Mouse (Mus musculus): ENCODE measurements around the gene Bcl2l12. TPM values are rescaled to one million over a fixed set of nuclear protein-coding genes. Genes with fewer than 3 reads are reported as not detected.

The Bcl2l12 gene
- total RNA-seq, 4 experiments from 2014 or later: 8.6 to 13.5 (median 11.0) TPM

DNA sequence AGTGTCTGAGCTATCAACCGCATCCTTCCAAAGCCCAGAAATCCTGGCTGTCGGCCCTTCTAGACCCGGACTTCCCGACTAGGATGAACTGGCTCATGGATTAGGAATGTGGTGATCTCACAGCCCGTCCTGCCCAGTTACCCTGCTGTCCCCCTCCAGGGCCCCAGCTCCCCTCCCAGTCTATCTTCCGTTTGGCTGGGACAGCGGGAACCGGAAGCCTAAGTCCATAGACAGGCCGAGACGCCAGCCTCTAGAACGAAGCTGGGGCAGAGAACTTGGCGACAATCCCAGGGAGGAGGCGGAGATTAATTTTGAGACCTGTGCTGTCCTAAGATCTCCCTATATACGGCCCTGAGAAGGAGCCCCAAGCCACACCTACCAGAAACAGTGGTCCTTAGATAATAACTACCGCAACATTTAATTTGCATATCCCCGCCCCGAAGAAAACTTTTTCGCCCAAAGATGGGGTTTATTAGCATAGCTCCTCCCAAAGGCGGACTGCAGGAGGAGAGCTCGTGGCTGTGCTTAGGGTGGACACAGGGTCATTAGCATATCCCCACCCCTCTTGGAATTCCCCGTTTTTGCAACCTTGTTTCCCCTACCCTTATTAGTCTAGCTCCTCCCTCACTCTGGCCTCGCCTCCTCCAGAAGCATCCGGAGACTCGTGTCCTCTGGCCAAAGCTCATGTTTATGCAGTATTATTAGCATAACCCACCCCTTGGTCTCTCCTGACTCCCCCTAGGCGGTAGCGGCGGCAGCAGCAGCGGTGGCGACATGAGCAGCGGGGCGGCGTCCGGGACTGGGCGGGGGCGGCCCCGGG, 18.9 kb upstream of the Bcl2l12 start, which contains the start of gene Rras:
Gene Rras, plus strand, starts transcription at position 720 of the 820 bp plus-strand sequence.
- DNase-seq (ENCODE audit: low spot score): peak; percentile 99

DNA sequence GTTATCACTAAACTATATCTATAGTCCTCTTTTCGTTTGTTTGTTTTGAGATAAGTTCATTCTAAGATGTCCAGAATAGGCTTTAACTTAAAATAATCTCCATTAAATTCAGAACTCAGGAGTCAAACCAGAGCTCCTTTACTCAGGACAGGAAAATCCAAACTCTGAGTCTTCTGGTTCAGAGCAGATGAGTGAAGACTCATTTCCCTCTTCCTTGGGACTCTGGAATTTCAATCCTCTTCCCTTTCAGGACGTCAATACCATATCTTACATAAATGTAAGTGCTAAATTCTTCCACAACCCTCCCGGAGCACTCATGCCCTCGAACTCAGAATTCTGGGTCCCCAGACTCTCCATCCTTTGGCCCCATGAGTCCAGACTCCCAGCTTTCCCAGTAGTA, 18.2 kb upstream of the Bcl2l12 start:
- DNase-seq (ENCODE audit: low spot score): no peak

DNA sequence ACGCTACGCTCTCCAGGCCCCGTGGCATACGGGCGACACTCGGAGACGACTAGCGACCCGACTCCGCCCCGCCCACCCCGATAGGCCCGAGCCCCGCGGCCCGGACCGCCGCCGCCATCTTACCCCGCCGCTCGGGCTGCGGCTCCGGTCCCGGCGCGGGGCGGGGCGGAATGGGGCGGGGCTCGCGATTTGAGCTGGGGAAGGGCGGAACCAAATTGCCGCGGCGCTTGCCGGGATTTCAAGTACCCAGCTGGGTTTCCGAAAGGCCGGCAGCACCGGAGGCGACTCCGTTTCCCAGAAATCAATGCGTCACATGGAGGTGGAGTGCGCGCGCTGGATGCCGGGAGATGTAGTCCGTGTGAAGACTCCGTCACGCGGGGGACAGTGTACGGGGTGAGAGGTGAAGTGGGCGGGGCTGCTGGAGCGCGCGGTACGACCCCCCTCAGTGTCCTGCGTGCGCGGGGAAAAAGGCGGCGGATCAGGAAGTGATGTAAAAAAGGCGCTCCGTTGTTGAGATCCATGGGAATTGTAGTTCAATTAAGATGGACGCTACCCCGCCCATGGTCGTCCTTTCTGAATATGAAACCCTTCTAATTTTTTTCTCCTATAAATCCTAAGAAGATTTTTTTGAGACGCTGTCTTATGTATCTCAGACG, 17.6 kb upstream of the Bcl2l12 start, which contains the start of gene Scaf1:
Gene Scaf1, minus strand, starts transcription at position 407 of the 656 bp plus-strand sequence.
- peak; percentile 99 for DNase-seq (ENCODE audit: low spot score)

DNA sequence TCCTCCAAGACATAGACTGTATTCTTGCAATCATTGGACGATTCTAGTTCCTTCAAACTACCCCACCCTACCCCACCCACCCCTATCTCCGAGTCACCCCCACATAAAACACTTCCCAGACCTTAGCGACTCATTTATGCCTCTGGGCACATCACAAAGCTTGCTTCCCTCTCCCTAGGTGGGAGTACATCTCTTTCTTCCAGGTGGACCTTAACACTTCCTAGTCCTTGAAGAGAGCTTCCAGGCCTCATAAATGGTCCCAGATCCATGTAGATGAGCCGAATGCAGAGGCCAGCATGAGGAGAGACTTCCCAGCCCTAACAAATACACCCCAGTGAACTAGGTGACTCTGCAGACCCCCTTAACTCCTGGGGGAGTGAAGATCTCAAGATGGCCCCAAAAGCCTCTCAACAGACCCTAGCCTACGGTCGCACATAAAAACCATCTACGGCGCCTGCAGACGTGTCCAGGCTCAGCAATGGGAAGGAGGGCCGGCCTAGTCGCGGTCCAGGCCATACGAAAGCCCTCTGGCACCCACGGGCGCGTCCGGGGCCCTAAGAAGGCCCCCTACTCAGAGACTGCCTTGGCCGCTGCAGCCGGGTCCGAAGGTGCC, 16.9 kb upstream of the Bcl2l12 start:
- DNase-seq (ENCODE audit: low spot score): no peak

DNA sequence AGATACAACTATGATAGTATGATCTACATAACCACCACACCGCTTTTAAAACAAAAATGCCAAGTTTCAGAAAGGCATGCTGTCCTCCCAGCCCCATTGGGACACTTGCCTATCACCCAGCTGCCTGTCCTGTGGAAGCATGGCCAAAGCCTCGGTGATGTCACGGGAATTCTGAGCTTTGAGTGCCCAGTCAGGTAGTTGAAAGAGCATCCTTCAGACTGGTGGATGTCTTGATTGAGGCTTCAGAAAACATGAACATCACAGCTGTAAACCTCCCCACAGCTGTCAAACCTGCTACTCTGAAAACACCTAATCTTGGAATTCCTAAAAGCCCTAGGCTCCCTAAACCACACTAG, 15.6 kb upstream of the Bcl2l12 start:
- no peak for DNase-seq (ENCODE audit: low spot score)

DNA sequence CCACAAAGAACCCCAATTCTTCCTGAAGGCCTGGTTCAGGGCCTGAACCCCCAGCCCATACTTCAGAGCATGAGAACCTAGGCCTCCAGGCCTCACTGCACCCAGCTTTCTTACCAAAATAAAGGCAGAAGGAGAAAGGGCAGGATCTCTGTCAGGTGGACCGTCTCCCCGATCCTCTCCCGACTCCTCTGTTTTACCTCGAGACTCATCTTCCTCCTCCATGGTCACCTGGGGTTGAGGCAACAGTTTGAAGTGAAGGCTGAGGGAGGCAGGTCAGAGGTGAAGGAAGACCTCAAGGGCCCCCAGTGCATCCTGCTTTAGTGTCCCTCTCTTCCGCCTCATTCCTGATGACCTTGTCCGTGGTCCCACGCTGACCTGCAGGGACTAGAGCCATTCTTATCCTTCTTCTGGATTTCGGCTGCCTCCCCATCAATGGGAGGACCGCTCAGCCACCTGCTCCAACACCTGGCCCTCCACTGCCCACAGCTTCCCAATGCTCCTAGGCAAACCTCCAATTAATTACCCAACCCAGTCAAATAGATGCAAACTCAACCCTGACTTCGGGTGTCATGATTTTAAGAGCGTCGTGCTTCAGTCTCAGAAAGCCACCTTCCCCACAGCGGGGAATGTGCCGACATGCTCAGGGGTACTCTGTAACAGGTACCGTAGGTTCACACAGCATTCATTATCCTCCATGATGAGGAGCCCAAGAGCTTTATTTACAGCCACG, 15.0 kb upstream of the Bcl2l12 start:
- no peak for DNase-seq (ENCODE audit: low spot score)

DNA sequence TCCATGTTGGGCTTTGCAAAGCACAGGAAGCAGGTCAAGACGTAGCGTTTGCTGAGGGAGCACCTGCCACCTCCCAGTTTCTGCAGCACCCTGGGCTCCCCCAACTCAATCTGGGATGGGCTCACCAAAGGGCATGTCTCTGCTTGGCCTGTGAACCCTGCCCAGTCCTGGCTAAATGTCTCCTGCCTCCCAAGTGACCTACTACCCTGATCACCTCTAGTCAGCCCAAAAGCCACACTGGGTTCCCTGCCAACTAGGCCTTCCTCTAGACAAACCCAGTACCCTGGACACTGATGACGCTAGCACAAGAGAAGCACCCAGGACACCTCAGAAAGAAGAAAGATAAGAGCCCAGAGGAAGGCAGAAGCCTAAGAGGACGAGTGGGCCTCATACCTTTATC, 14.3 kb upstream of the Bcl2l12 start:
- no peak for DNase-seq (ENCODE audit: low spot score)

DNA sequence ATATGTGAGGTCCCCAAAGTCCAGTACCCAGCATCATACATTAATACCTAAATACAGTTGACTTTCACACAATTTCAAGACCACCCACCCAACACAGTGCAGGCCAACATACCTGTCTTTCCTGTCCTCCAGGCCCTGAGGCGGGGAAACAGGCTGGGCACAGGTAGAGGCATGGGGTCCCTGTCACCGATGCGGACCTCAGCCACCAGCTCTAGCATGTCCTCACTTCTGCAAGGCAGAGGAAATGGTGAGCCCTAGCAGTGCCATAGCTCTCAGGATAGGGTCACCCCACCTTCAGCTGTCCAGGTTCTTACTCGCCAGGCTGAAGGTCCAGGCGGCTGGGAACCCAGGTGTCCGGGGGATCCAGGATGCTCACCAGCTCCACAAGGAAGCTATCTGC, 13.5 kb upstream of the Bcl2l12 start:
- DNase-seq (ENCODE audit: low spot score): no peak

DNA sequence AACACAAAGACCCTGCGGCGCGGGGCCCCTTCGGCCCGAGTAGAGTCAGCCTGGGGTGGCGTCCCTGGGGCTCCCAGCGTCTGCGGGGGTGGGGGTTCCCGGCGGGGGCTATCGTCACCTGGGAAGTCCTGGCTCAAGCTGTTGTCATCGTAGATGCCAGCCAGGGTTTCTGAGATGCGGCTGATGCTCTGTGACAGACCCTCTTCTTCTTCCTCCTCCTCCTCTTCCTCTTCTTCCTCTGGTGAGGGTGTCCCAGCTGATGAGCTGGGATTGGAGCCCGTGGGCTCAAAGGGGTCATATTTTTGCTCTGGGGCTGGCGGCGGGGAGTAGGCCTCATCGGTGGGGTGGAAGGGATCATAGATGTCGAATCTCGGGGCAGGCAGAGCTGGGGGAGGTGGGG, 9.9 kb upstream of the Bcl2l12 start:
- no peak for DNase-seq (ENCODE audit: low spot score)

DNA sequence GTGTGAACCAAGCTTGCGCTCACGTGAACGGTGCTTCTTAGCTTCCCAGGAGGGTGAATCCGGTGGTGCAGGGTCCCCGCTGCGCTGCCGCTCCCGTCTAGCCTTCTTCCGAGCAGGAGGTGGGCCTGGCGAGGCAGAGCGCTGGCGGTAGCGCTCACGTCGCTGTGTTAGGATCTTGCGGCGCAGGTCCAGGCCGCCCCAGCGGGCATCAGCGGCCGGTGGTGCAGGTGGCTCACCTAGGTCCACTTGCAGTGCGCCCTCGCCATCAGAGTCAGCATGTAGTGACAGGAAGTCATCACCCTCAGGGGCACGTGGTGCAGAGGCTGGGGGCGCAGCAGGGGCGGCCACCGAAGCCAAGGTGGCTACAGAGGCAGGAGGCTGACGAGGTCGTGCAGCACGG, 9.3 kb upstream of the Bcl2l12 start:
- DNase-seq (ENCODE audit: low spot score): no peak

DNA sequence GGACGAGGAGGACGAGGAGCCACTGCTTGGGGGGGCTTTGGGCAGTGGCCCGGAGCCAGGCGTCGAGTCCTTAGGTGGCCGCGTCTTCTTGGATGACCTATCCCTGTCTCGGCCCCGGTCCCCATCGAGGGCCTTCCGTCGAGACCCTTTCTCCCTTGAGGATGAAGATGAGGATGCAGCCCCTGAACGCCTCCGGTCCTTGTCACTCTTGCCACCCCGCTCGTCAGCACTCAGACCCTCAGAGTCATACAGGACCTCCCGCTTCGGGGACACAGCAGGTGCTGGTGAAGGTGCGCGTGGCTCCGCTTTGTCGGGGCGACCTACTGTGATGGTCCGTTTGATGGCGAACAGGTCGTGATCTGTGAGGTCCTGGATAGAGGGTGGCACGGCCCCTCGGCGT, 8.6 kb upstream of the Bcl2l12 start:
- DNase-seq (ENCODE audit: low spot score): no peak

DNA sequence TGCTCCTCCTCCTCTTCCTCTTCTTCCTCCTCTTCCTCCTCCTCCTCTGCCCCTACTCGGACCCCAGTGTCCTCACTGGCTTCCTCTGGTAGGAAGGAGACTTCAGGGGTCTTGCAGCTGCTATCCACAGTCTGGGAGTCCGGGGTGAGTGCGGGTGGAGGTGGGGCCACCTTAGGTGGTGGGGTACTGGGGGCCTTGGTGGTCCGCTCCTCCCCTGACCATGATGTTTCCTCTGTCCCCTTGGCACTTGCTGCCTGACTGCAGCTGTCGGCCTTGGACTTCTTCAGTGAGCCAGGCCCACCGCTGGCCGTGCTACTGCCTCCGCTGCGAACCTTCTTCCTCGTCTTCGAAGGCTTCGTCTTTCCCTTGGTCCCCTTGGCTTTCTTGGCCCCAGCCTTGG, 8.0 kb upstream of the Bcl2l12 start:
- DNase-seq (ENCODE audit: low spot score): no peak

DNA sequence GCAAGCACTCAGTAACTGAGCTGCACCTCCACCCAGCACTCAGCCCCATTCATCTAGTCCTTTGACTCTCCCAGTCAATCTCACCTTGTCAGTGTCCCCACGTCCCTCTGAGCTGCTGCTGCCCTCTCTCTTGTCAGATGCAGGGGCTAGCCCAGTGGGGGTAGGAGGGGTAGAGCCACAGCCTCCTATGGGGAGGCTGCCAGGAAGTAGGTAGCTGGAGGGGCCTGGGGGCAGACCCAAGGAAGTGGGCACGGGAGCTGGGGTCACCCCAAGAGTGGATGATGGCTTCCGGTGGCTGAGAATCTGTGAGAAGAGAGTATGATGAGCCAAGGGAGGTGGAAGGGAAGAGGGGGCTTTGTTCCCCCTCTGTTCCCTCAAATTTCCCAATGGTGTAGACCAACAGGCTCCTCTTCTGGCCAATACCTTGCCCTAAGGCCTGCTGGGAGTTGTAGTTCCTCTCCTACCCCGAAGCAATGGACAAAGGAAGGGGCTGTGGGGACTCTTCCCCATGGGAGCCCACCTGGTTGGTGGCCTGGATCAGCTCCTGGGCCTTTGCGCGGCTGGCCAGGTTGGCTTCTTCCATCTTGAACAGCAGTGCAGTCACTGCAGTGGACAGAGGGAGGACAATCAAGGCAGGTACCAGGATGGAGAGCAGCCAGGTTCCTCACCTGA, 6.9 kb upstream of the Bcl2l12 start:
- no peak for DNase-seq (ENCODE audit: low spot score)

DNA sequence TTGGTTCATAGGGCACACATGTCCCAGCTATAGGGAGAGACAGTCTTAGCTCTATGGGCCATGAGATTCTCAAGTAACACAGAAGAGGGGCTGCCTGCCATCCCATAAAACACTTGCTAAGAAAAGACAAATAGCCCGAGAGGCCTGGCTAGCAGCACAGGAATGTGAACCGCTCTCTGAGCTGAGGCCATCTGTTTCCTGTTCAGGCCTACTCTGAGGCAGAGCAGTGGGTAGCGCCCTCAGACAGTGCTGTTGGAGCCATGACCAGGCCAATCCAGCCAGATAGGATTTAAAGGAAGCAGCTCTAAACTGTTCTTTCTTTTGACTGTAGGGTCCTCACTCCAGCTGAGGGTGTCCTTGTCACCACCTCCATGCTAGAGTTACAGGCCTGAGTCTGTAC, 6.0 kb upstream of the Bcl2l12 start:
- DNase-seq (ENCODE audit: low spot score): no peak

DNA sequence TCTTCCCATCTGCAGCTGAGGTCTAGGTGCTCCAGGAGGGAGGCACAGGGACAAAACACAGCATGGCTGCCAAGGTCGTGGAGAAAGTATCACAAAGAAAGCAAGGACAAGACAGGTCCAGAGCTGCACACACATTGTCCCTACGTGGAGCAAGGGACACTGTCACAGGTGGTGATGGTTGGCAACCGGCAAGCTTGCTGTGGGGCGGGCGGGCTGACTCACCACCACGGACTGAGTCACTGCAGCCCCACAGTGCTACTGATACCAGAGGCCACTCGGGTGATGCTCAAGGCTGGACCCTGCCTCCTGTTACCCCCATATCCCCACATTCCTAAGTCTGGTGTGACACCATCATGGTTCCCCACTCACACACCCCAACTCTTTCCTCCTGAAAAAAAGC, 3.9 kb upstream of the Bcl2l12 start:
- no peak for DNase-seq (ENCODE audit: low spot score)

DNA sequence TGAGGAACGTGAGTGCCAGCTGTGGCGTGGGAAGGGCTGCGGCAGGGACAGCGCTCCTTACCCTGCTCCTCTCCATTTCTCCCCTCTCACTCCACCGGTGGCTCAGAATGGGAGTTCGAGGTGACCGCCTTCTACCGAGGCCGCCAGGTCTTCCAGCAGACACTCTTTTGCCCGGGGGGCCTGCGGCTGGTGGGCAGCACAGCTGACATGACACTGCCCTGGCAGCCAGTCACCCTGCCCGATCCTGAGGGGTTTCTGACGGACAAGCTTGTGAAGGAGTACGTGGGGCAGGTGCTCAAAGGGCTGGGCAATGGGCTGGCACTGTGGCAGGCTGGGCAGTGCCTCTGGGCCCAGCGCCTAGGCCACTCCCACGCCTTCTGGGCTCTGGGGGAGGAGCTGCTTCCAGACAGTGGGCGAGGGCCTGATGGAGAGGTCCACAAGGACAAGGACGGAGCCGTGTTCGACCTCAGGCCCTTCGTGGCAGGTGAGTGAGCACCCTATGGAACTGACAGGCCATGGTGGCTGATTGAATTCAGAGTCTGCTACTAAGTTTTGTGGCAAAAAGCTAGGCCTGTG, 2.1 kb upstream of the Bcl2l12 start:
- DNase-seq (ENCODE audit: low spot score): no peak

DNA sequence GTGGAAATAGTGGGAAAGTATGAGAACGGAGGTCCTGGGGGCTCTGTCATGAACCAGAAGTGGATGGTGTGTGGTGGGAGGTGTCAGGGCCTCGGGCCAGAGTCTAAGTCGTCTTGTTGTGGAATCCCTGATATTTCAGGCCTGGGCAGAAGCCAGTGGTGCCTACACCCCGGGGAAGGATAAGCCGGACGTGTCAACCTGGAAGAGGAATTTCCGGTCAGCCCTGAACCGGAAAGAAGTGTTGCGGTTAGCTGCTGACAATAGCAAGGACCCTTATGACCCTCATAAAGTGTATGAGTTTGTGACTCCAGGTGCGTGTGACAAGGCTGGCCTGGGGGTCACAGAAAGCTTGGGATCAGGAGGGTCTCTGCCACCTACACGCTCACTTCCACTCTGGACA, 1.2 kb upstream of the Bcl2l12 start:
- DNase-seq (ENCODE audit: low spot score): peak; percentile 41

DNA sequence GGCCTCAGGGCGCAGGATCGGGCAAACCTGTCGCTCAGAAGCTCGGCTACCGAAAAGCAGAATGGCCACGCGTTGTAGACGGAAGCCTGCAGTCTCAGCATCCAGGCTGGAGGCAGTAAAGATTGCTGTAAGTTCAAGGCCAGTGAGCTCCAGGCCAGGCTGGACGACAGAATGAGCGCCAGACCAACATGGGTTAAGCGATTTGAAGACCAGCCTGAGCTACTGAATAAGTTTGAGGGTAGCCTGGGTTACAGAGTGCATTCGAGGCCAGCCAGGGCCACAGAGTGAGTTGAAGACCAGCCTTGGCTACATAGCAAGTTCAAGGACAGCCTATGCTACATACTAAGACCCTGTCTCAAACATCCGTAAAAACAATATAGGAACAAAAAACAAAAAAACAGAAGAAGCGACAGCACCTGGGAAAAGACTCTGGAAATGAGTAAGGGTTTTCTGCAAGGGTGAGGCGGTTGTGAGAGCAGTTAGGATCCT, 528 bp downstream of the Bcl2l12 start:
- no peak for DNase-seq (ENCODE audit: low spot score)

DNA sequence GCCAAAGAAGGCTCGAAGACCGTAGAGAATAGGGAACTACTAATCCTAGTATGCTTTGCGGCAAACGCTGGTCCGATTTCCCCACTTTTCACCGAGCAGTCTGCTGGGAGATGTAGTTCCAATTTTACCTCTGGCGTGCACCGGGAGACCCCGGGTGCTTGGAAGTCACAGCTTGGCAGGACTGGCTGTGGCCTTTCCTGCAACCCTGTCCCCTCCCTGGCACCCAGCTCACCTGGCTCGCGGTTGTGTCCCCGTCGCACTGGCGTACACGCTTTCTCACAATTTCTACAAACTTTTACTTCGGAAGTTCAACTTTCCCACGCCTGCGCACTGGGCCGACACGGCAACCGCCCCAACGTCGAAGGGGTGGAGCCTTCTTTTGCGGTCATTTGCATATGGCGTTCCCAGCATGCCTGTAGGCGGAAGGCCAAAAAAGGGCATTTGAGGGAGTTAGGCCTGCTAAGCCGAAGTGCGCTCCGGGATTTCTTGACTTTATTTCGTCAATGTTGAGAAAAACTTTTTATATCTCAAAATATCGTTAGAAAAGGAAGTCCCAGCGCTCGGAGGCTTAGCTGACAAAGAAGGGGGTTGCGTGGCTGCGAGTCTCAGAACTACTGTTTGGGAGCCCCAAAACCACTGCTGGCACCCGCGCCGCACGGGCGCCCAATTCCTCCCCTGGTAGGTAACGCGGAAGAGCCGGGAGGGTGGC, 1.1 kb downstream of the Bcl2l12 start, which contains the start of gene Irf3:
Gene Irf3, plus strand, starts transcription at position 418 of the 709 bp plus-strand sequence.
- DNase-seq (ENCODE audit: low spot score): peak; percentile 99

DNA sequence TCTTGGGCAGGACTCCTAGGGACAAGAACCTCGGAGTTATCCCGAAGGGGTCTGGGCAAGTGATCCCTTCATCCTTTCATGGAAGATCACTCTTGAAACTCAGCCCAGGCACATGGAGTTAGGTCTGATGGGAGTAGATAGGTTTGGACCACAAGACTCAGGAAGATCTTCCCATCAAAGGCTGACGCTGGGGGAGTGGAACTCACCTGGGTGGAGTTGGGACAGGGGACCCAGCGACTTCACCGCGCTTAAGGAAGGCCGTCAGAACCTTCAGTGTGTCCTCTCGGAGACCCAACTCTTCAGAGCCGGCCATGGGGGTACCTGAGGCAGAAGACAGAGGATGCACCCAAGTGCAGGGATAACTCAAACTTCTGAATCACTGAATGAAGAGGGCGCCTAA, 1.8 kb downstream of the Bcl2l12 start:
- DNase-seq (ENCODE audit: low spot score): no peak

Data from heart, adult 8-10 months (tissue).